Mouse (Mus musculus): ENCODE data around the gene Slc22a5. TPM values are rescaled to one million over a fixed set of nuclear protein-coding genes. Genes with fewer than 3 reads are reported as not detected.
"Not testable (repeated sequence)": the region's sequence is repeated elsewhere in the genome, so short reads cannot be mapped to it uniquely, and the experiment has no call there.

Slc22a5 gene
- polyA plus RNA-seq, 1 experiment from 2014 or later = 10.9 TPM

DNA sequence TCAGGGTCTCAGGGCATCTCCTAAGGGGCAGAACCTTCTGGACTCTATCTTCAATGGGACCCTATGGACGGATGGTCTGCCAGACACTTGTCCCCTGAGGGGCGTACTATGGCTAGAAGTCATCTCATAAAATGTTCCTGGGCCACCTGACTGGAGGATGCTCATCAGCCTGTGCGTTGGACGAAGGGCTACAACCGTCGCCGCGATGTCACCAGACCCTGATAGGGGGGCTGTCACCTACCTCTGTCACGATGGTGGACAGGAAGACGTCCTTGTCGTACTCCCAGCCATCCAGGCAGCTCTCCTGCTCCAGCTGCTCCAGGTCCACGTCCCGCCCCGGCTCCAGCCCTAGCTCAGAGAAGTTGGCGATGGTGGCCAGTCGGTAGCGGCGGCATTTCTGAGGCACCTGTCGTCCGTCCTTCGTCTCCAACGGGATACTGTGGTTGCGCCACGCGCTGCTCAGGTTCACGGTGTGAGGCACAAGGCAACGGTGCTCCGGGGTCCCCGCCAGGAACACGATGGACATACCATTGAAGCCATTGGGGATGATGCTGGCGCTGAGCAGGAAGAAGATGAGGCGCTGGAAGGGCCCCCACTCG lies 455 bp downstream of the Slc22a5 start:
- 2% methylated on average over 33 of the region's 33 CpGs for WGBS

DNA sequence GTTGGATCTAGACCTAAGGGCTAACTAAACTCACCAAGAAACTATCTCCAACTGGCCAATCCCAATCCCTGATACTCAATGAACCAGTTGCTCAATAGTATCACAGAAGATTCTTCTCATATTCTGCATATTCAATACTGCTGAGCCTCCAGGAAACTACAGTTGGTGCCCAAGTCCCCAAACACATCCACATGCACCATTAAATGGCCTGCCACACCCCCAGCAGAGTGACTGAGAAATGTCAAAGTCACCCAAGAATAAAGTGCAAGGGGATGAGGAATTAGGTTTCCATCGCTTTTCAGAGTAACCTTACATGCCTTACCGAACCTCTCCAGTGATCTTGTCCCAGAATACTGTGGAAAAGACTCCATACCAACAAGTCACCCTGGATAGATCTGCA lies 1.2 kb downstream of the Slc22a5 start:
- WGBS = 92% methylated on average over 2 of the region's 2 CpGs
- Histone ChIP-seq H3K27me3 (ENCODE audit: control insufficient read depth, insufficient read depth, low read length) (no peaks in the 10 kb centered on the region), H3K27ac (ENCODE audit: low read depth, low read length) (no peak overlapping the region), H3K4me1 (ENCODE audit: control insufficient read depth, insufficient read depth, low read length) (peaks cover 7% of the 10 kb centered on the region), H3K4me3 (ENCODE audit: low read depth, low read length) (no peak overlapping the region), H3K4me2 (ENCODE audit: low read depth, low read length) (peak overlapping the region; percentile 81), H3K9ac (replicated peaks; ENCODE audit: low read depth, low read length) (no peak overlapping the region), H3K36me3 (ENCODE audit: control insufficient read depth, insufficient read depth, low read length) (no peaks in the 10 kb centered on the region), H3K9me3 (ENCODE audit: control insufficient read depth, low read length) (no peaks in the 10 kb centered on the region)
- no peak for ATAC-seq (ENCODE audit: low read depth)

More for the DNA sequence above, 455 bp downstream of the Slc22a5 start:
- Histone ChIP-seq H3K27me3 (ENCODE audit: control insufficient read depth, insufficient read depth, low read length) (no peaks in the 10 kb centered on the region), H3K27ac (ENCODE audit: low read depth, low read length) (peak overlapping the region; percentile 44; the same call in 1 of the 2 replicates), H3K4me3 (ENCODE audit: low read depth, low read length) (peak overlapping the region; percentile 57), H3K9ac (replicated peaks; ENCODE audit: low read depth, low read length) (peak overlapping the region; percentile 66), H3K36me3 (ENCODE audit: control insufficient read depth, insufficient read depth, low read length) (no peaks in the 10 kb centered on the region), H3K9me3 (ENCODE audit: control insufficient read depth, low read length) (no peaks in the 10 kb centered on the region), H3K4me2 (ENCODE audit: low read depth, low read length) (peak overlapping the region; percentile 81), H3K4me1 (ENCODE audit: control insufficient read depth, insufficient read depth, low read length) (peaks cover 7% of the 10 kb centered on the region)
- ATAC-seq (ENCODE audit: low read depth) = no peak; the same call in none of the 2 replicates

DNA sequence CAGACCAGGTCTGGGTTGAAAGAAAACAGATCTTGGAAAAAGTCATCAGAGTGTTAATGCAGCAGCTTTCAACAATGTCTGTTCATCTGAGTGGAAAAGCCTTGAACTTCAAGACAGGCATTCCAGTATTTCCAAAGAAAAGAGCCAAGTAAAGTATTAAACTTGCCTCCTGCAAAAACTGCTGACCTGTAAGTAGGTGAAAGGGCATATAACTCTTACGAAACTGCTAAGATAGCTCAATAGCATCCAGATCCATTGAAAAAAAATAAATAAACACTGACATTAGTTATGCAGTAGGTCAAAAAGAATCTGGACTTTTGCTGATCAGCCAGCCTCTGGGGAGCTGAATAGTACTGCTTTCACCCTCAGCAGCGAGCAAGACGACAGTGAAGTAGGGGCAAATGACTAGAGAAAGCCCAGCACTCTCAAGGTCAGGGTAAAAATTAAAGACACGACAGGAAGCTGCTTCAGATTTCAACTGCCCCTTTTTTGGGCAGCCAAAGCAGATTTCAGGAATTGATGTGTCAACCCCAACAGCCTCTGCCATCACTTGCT lies 2.3 kb downstream of the Slc22a5 start:
- Histone ChIP-seq H3K4me3 (ENCODE audit: low read depth, low read length) (no peak overlapping the region), H3K36me3 (ENCODE audit: control insufficient read depth, insufficient read depth, low read length) (no peaks in the 10 kb centered on the region), H3K9me3 (ENCODE audit: control insufficient read depth, low read length) (no peaks in the 10 kb centered on the region), H3K4me1 (ENCODE audit: control insufficient read depth, insufficient read depth, low read length) (peaks cover 7% of the 10 kb centered on the region), H3K9ac (replicated peaks; ENCODE audit: low read depth, low read length) (no peak overlapping the region), H3K4me2 (ENCODE audit: low read depth, low read length) (no peak overlapping the region), H3K27me3 (ENCODE audit: control insufficient read depth, insufficient read depth, low read length) (no peaks in the 10 kb centered on the region), H3K27ac (ENCODE audit: low read depth, low read length) (no peak overlapping the region)
- 58% methylated on average over 4 of the region's 4 CpGs for WGBS
- no peak for ATAC-seq (ENCODE audit: low read depth)

DNA sequence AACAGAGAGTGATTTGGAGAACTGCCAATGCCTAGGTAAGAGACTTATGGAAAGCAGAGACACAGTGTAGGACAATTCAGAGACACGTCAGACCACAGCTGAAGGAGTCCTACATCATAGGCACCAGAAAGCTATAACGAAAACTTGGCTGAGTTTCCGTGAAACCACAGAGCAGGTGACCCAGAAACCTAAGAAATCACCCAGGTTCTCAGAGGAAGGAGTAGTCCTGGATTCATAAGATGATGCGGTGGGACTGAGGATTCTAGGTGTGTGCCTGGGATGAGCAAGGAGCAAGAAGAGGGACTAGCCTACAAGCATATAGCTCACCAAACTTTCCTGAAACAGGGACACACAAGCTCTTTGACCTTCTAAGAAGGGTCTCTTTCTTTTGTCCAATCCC lies 3.2 kb downstream of the Slc22a5 start:
- no peak for ATAC-seq (ENCODE audit: low read depth)
- H3K27me3 ChIP-seq (ENCODE audit: control insufficient read depth, insufficient read depth, low read length) = no peaks in the 10 kb centered on the region
- peaks cover 7% of the 10 kb centered on the region for H3K4me1 ChIP-seq (ENCODE audit: control insufficient read depth, insufficient read depth, low read length)
- H3K4me3 ChIP-seq (ENCODE audit: low read depth, low read length) = no peak overlapping the region
- H3K36me3 ChIP-seq (ENCODE audit: control insufficient read depth, insufficient read depth, low read length) = no peaks in the 10 kb centered on the region
- no peak overlapping the region for H3K9ac ChIP-seq (replicated peaks; ENCODE audit: low read depth, low read length)
- no peaks in the 10 kb centered on the region for H3K9me3 ChIP-seq (ENCODE audit: control insufficient read depth, low read length)
- H3K27ac ChIP-seq (ENCODE audit: low read depth, low read length) = no peak overlapping the region
- 91% methylated on average over 4 of the region's 4 CpGs for WGBS
- H3K4me2 ChIP-seq (ENCODE audit: low read depth, low read length) = no peak overlapping the region

DNA sequence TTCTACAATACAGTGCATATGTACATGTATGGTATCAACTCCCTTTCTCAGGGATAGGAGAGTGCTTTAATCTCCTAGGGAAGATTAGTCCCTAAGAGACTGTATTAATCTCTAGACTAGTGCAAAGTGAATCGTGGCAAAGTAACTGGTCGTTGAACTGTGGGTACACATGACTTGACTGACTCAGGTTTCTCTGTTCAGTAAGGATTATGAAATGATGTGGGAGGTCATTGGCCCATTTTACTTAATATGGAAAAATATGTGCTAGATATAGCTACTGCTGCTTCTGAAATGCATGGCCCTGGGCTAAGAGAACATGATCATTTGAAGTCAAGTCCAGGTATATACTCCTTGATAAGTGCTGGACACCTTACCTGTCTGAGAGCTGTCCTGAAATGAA lies 8.2 kb downstream of the Slc22a5 start:
- no peak overlapping the region for H3K27ac ChIP-seq (ENCODE audit: low read depth, low read length)
- H3K4me2 ChIP-seq (ENCODE audit: low read depth, low read length) = no peak overlapping the region
- no peak overlapping the region for H3K4me3 ChIP-seq (ENCODE audit: low read depth, low read length)
- H3K9ac ChIP-seq (replicated peaks; ENCODE audit: low read depth, low read length) = no peak overlapping the region
- no peaks in the 10 kb centered on the region for H3K4me1 ChIP-seq (ENCODE audit: control insufficient read depth, insufficient read depth, low read length)
- H3K27me3 ChIP-seq (ENCODE audit: control insufficient read depth, insufficient read depth, low read length) = no peaks in the 10 kb centered on the region
- no peaks in the 10 kb centered on the region for H3K36me3 ChIP-seq (ENCODE audit: control insufficient read depth, insufficient read depth, low read length)
- WGBS = 96% methylated on average over 2 of the region's 2 CpGs
- no peaks in the 10 kb centered on the region for H3K9me3 ChIP-seq (ENCODE audit: control insufficient read depth, low read length)
- ATAC-seq (ENCODE audit: low read depth) = no peak

DNA sequence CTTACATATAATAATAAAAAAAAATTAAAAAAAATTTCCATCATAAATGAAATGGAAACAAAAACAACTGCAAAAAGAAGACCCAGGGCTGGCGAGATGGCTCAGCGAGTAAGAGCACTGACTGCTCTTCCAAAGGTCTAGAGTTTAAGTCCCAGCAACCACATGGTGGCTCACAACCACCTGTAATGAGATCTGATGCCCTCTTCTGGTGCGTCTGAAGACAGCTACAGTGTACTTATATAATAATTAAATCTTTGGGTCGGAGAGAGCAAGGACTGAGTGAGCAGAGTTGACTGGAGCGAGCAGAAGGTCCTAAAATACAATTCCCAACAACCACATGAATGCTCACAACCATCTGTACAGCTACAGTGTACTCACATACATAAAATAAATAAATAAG lies 13.4 kb downstream of the Slc22a5 start:
- not testable (repeated sequence) for H3K36me3 ChIP-seq (ENCODE audit: control insufficient read depth, insufficient read depth, low read length); H3K9ac ChIP-seq (replicated peaks; ENCODE audit: low read depth, low read length); H3K4me2 ChIP-seq (ENCODE audit: low read depth, low read length); H3K27me3 ChIP-seq (ENCODE audit: control insufficient read depth, insufficient read depth, low read length); H3K4me3 ChIP-seq (ENCODE audit: low read depth, low read length); H3K4me1 ChIP-seq (ENCODE audit: control insufficient read depth, insufficient read depth, low read length); ATAC-seq (ENCODE audit: low read depth); H3K9me3 ChIP-seq (ENCODE audit: control insufficient read depth, low read length); H3K27ac ChIP-seq (ENCODE audit: low read depth, low read length)
- 94% methylated on average over 5 of the region's 5 CpGs for WGBS

DNA sequence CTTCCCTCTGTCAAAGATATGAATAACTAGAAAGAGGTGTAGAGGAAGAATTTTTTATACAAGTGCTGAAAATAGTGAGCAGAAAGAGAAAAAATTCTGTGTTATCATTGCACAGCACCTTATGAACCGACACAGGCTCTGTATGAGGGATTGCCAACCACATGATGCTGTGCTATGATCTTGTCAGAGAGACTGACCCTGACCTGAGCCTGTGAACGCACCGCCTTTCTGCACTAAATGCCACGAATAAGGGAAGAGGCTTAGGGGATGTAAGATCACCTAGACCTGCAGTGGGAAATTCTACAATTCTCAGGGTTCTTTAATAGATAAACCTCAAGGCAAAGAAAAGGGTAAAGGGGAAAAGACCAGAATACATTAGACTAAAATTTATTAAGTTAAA lies 15.0 kb downstream of the Slc22a5 start:
- H3K4me3 ChIP-seq (ENCODE audit: low read depth, low read length) = no peak overlapping the region
- 93% methylated on average over 4 of the region's 4 CpGs for WGBS
- no peaks in the 10 kb centered on the region for H3K9me3 ChIP-seq (ENCODE audit: control insufficient read depth, low read length)
- no peak overlapping the region for H3K9ac ChIP-seq (replicated peaks; ENCODE audit: low read depth, low read length)
- H3K27ac ChIP-seq (ENCODE audit: low read depth, low read length) = no peak overlapping the region
- no peak for ATAC-seq (ENCODE audit: low read depth)
- H3K27me3 ChIP-seq (ENCODE audit: control insufficient read depth, insufficient read depth, low read length) = no peaks in the 10 kb centered on the region
- no peaks in the 10 kb centered on the region for H3K4me1 ChIP-seq (ENCODE audit: control insufficient read depth, insufficient read depth, low read length)
- no peaks in the 10 kb centered on the region for H3K36me3 ChIP-seq (ENCODE audit: control insufficient read depth, insufficient read depth, low read length)
- no peak overlapping the region for H3K4me2 ChIP-seq (ENCODE audit: low read depth, low read length)

DNA sequence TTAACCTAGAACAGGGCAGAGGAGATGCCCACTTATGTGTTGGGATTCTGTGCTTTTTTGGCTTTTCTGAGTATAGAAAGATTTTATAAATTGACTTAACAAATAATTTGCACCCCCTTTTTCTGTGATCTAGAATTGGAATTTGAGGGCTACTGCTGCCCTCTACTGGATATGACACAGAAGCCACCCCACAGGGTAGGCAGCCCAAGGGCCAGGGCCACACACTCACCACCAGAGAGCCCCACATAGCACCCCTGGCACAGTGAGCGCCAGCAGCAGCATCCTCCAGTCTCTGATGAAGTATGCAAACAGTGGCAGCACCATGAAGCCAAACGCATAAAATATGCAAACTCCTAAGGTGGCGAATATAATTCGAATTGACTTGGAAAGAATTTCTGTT lies 16.8 kb downstream of the Slc22a5 start:
- H3K27ac ChIP-seq (ENCODE audit: low read depth, low read length) = no peak overlapping the region
- H3K4me2 ChIP-seq (ENCODE audit: low read depth, low read length) = no peak overlapping the region
- no peaks in the 10 kb centered on the region for H3K4me1 ChIP-seq (ENCODE audit: control insufficient read depth, insufficient read depth, low read length)
- H3K36me3 ChIP-seq (ENCODE audit: control insufficient read depth, insufficient read depth, low read length) = no peaks in the 10 kb centered on the region
- no peak overlapping the region for H3K4me3 ChIP-seq (ENCODE audit: low read depth, low read length)
- no peaks in the 10 kb centered on the region for H3K9me3 ChIP-seq (ENCODE audit: control insufficient read depth, low read length)
- no peak overlapping the region for H3K9ac ChIP-seq (replicated peaks; ENCODE audit: low read depth, low read length)
- no peaks in the 10 kb centered on the region for H3K27me3 ChIP-seq (ENCODE audit: control insufficient read depth, insufficient read depth, low read length)
- no peak for ATAC-seq (ENCODE audit: low read depth)
- 78% methylated on average over 4 of the region's 4 CpGs for WGBS

DNA sequence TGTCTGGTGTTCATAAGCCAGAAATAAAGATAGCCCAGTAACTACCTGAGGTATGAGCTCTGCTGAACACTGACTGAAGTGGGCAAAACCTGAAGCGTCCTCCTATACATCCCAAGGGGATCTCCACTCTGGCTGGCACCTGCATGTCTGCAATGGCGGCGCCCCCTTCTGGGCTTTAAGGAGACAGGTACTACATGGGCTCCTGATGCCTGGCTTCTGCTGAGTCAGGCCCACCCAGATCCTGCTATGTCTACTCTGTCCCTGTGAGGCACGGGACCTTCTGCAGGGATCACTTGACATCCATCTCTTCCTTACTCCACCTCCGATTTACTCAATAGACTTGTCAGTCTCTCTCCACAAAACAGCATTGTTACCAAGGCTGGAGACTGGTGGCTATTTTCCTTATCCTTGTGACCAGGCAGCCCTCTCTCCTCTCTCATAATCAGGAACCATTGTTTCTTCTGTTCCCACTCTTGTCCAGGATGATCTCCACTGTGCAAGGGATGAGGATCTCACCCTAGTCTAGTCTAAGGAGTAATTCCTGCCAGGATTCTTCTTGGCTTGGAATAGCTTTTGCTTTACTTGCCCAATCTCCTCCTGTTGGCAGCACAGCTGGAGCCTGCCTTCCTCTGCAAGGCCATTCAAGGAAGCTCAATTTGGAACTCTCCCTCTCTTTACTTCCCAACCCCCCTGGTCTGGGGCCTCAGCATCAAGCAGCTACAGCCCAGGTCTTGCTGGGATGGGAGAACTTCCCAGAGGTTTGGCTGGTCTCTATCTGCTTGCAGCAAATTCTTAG lies 17.4 kb downstream of the Slc22a5 start:
- not testable (repeated sequence) for H3K27me3 ChIP-seq (ENCODE audit: control insufficient read depth, insufficient read depth, low read length); H3K9me3 ChIP-seq (ENCODE audit: control insufficient read depth, low read length); H3K9ac ChIP-seq (replicated peaks; ENCODE audit: low read depth, low read length); H3K36me3 ChIP-seq (ENCODE audit: control insufficient read depth, insufficient read depth, low read length); H3K4me1 ChIP-seq (ENCODE audit: control insufficient read depth, insufficient read depth, low read length); ATAC-seq (ENCODE audit: low read depth); H3K27ac ChIP-seq (ENCODE audit: low read depth, low read length); H3K4me3 ChIP-seq (ENCODE audit: low read depth, low read length); H3K4me2 ChIP-seq (ENCODE audit: low read depth, low read length)
- 60% methylated on average over 5 of the region's 5 CpGs for WGBS
